ENCODE assay signal across 1 mouse cellular context in the genomic region with DNA sequence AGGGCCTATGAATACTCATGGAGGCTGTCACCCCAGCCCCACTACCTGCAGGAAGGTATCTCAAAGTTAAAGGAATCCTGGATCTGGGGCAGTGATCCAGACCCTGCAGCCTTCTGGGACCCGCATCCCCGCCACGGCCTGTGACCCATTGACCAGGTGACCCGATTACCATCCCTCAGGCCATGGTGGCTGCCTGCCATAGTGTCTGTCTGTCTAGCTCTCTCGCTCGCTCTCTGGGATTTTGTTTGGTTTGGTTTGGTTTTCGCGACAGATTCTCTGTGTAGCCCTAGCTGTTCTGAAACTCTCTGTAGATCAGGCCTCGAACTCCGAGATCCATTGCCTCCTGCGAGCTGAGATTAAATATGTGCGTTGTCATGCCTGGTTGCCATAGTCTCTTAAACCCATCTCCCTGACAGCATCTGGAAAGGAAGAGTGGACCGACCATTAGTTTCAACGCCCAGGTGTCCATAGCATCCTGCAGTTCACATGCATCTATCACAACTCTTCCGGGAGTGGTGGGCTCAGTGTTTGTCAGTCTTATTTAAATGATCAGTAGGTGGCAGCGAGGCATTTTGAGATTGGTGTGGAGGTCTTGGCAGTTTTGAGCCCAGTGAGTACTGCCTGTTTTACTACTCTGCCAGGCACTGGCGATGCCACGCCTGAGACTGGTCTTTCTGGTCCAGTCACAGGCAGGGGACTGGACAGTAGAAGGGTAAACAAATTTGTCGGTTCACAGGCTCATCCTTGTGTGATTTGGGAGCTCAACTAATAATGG.
TF ChIP-seq lines count a peak whose summit lies in the region.

No protein-coding gene starts in this region.

TF ChIP-seq in MEL, 35 proteins besides CTCF, POLR2A, EP300 and RAD21:
- TF ChIP-seq ZKSCAN1 (IDR thresholded peaks at IDR 0.05; ENCODE audit: low read depth, low read length): no peak
- TF ChIP-seq CHD2 (IDR thresholded peaks at IDR 0.05; ENCODE audit: low read length): no peak
- 0 out of 2 replicates have a peak, but pooled peaks have one; percentile 15 for TF ChIP-seq RCOR1 (IDR thresholded peaks at IDR 0.05; ENCODE audit: low read depth, low read length)
TF ChIP-seq in MEL: peak in this region for 1.
